Mouse (Mus musculus): ENCODE data around the gene Serinc1. TPM values are rescaled to one million over a fixed set of nuclear protein-coding genes. Genes with fewer than 3 reads are reported as not detected.

Gene Serinc1
- total and polyA plus RNA-seq, 2 experiments from 2014 or later: 468 to 477 TPM

DNA sequence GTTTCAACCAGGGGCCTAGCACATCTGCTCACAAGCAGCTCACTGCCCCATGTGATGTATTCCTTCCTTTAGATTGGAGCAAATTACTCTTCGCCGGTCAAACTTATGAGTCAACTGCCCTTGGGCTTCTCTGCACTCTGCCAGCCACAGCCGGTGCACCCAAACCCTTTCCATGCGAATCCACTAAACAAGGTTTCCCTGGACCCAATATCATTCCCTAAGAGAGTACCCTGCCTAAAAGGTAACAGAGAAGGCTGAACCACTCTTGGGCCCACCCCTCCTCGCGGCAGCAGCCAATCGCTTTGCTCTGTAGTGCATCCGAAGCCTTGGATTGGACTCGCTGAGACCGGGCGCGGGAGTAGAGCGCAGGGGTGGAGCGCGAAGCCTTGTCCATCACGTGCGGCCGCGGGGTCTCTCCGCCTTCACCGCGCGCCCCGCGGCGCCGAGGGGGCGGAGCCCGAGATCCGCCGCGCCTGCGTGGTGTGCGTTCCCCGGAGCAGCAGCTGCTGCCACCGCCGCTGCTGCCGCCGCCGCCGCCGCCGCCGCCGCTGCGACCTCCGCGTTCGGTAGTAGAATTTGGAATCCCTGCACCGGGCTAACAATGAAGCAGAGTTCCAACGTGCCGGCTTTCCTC lies 46.3 kb downstream of the Serinc1 start, which contains the start of gene Hsf2:
Hsf2 (plus strand) TSS at position 478 of the 634 bp plus-strand sequence.
- Histone ChIP-seq H3K9me3 (ENCODE audit: low read length) (no peaks in the 10 kb centered on the region), H3K36me3 (ENCODE audit: insufficient read depth) (no peaks in the 10 kb centered on the region), H3K27ac (ENCODE audit: low read depth, low read length) (peak within 1 kb of the TSS; percentile 96), H3K4me3 (ENCODE audit: low read depth, low read length) (peak within 1 kb of the TSS; percentile 98), H3K4me2 (ENCODE audit: low read depth) (peak within 1 kb of the TSS; percentile 50), H3K4me1 (ENCODE audit: insufficient read depth) (peaks cover 11% of the 10 kb centered on the region; the same call in 1 of the 2 replicates), H3K27me3 (ENCODE audit: insufficient read depth, low read length) (no peaks in the 10 kb centered on the region), H3K9ac (peak within 1 kb of the TSS; percentile 91)
- WGBS: 1% methylated on average over 52 of the region's 52 CpGs
- DNase-seq (peak; percentile 99), ATAC-seq (peak; percentile 99)
- TF ChIP-seq CTCF (IDR thresholded peaks at IDR 0.05; ENCODE audit: low read depth): no peak

DNA sequence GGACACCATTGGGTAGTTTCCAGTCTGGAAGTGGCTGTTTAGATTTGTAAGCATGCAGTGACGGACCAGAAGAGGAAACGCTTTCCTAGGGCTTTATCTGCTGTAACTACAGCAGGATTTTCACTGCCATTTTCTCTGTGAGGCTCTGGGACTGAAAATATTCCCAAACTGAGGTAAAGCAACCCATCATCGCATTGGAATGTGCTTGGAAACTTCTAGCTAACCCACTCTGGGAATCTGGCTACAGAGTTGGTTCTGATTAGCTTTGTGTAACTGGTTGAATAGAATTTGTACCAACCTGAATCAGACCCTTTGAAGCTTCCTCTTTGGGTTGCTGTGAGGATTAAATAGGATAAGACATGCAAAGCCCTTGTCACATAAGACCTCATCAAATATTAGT lies 47.6 kb downstream of the Serinc1 start:
- H3K27me3 ChIP-seq (ENCODE audit: insufficient read depth, low read length): no peaks in the 10 kb centered on the region
- ATAC-seq (no peak), DNase-seq (no peak)
- no peak for TF ChIP-seq CTCF (IDR thresholded peaks at IDR 0.05; ENCODE audit: low read depth)
- no peaks in the 10 kb centered on the region for H3K36me3 ChIP-seq (ENCODE audit: insufficient read depth)
- peaks cover 11% of the 10 kb centered on the region; the same call in 1 of the 2 replicates for H3K4me1 ChIP-seq (ENCODE audit: insufficient read depth)
- WGBS: 88% methylated on average over 3 of the region's 3 CpGs
- no peak overlapping the region for H3K4me3 ChIP-seq (ENCODE audit: low read depth, low read length)
- H3K9ac ChIP-seq: no peak overlapping the region
- no peak overlapping the region for H3K27ac ChIP-seq (ENCODE audit: low read depth, low read length)
- H3K9me3 ChIP-seq (ENCODE audit: low read length): no peaks in the 10 kb centered on the region
- H3K4me2 ChIP-seq (ENCODE audit: low read depth): no peak overlapping the region

DNA sequence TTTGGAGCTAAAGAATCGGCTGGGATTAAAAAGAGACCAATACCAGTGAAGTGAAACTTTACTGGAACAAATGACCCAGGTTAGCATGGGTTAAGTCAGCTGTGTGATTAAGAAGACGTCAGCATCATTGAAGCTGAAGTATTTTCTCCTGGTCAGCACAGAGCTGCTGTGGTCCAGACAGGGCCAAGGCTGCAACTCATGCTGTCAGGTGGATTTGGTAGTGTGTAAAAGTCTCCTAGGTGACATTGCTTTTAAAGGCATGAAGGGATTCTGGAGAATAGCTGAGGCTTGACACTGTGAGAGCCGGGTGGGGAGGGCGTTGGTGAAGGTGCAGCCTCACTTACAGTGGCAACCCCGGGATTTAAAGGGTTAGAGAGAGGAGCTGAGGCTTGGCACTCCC lies 50.6 kb downstream of the Serinc1 start:
- H3K9me3 ChIP-seq (ENCODE audit: low read length): no peaks in the 10 kb centered on the region
- H3K36me3 ChIP-seq (ENCODE audit: insufficient read depth): no peaks in the 10 kb centered on the region
- DNase-seq (no peak), ATAC-seq (no peak)
- H3K4me1 ChIP-seq (ENCODE audit: insufficient read depth): no peaks in the 10 kb centered on the region
- no peak overlapping the region for H3K27ac ChIP-seq (ENCODE audit: low read depth, low read length)
- H3K27me3 ChIP-seq (ENCODE audit: insufficient read depth, low read length): no peaks in the 10 kb centered on the region
- H3K9ac ChIP-seq: no peak overlapping the region
- 24% methylated on average over 5 of the region's 5 CpGs for WGBS
- no peak overlapping the region for H3K4me2 ChIP-seq (ENCODE audit: low read depth)
- no peak for TF ChIP-seq CTCF (IDR thresholded peaks at IDR 0.05; ENCODE audit: low read depth)
- no peak overlapping the region for H3K4me3 ChIP-seq (ENCODE audit: low read depth, low read length)

DNA sequence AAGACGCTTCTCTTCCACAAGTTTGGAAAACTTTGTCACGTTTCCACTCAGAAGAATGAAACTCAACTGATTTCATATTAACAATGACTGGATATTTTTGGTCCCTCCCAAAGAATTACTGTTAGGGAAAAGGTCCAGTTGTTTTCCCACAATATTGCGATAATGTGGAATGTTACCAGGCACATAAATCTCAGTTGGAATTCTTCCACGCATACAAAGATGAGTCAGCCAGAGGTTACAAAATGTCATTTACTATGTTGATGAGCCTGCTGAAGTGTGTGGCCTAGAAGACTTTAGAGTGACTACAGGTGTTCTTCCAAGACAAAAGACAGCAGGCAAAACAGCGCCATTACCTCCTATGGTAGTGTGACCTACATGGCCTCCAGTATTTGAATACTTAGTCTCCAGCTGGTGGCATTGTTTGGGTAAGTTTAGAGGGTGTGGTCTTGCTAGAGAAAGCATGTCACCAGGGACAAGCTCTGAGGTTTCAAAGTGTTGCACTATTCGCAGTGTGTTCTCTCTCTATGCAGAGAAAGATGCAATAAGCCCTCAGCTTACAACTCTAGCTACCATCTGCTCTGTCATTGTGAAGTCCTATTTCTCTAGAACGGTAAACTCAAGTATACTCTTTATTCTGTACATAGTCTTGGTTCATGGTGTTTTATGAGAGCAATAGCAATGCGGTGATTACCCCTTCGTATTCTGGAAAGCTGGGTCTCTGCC lies 55.0 kb downstream of the Serinc1 start:
- Histone ChIP-seq H3K9ac (no peak overlapping the region), H3K36me3 (ENCODE audit: insufficient read depth) (no peaks in the 10 kb centered on the region), H3K4me2 (ENCODE audit: low read depth) (no peak overlapping the region), H3K4me3 (ENCODE audit: low read depth, low read length) (no peak overlapping the region), H3K27ac (ENCODE audit: low read depth, low read length) (no peak overlapping the region), H3K4me1 (ENCODE audit: insufficient read depth) (no peaks in the 10 kb centered on the region), H3K9me3 (ENCODE audit: low read length) (no peaks in the 10 kb centered on the region), H3K27me3 (ENCODE audit: insufficient read depth, low read length) (no peaks in the 10 kb centered on the region)
- WGBS: 76% methylated on average over 9 of the region's 9 CpGs
- no peak for TF ChIP-seq CTCF (IDR thresholded peaks at IDR 0.05; ENCODE audit: low read depth)
- DNase-seq (no peak), ATAC-seq (no peak)

Other genes with a start within 250 kb of the Serinc1 start
- 48.0 and 57.7 TPM in 2 replicates for gene Hsf2, start 46.1 kb downstream of the Serinc1 start, total RNA-seq (2014; rRNA removed)
- gene Hsf2, start 46.1 kb downstream of the Serinc1 start, polyA plus RNA-seq (2015; fragmentation: Nextera tagmentation; extraction: Ambion mirVana): 44.6 and 47.9 TPM in 2 replicates
- 2.4 and 5.5 TPM in 2 replicates for gene Pkib, start 99.5 kb upstream of the Serinc1 start, total RNA-seq (2014; rRNA removed)
- 2.6 and 7.5 TPM in 2 replicates for gene Pkib, start 99.5 kb upstream of the Serinc1 start, polyA plus RNA-seq (2015; fragmentation: Nextera tagmentation; extraction: Ambion mirVana)

Data from forebrain, postnatal 0 days (tissue).